8 mouse cellular contexts compared by ENCODE assay signal in the genomic region with DNA sequence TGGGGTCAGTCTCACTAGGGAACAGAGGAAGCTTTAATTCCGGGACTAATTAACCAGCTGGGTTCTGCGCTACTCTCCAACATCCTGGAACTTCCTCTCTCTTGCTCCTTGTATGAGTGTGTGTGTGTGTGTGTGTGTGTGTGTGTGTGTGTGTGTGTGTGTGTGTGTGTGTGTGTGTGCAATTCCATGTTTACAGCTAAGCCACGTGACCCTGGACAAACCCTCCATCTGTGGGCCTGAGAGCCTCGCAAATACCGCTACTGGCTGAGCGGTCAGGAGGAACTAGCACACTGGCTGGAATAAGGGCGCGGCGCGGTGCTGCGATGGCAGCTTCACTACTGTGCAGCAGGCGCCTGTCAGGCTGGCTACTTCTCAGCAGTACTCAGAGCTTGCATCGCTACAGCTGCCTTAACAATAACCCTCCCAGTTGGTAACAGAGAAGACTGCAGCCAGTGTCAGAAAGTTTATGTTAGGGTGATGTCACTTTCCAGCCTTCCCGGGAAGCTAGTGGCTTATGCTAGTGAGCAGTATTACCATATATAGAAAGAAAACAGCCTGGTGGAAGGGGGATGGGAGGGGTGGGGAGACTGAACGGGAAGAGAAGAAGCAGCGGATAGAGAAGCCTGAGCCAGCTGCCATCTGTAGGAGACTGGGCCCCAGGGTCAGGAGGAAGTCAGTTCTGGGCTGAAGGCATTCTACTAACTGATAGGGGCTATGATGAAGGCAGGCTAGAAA. TPM values are rescaled to one million over a fixed set of nuclear protein-coding genes. Genes with fewer than 3 reads are reported as not detected.
DNase-seq lines count a peak whose midpoint lies in the region; ATAC-seq lines count a peak whose summit lies in the region.

No protein-coding gene starts in this region.

- H3K4me1 ChIP-seq in limb, embryonic 10.5 days = peaks cover 23% of the 10 kb centered on the region
- peaks cover 10% of the 10 kb centered on the region; the same call in 1 of the 2 replicates for H3K4me1 ChIP-seq in midbrain, embryonic 11.5 days (ENCODE audit: control insufficient read depth, insufficient read depth, low read length)

- H3K9me3 ChIP-seq in limb, embryonic 10.5 days (replicated peaks) = no peaks in the 10 kb centered on the region
- H3K9me3 ChIP-seq in midbrain, embryonic 11.5 days (ENCODE audit: control insufficient read depth, low read length) = no peaks in the 10 kb centered on the region

- H3K9ac ChIP-seq in midbrain, embryonic 11.5 days (ENCODE audit: low read length) = peak overlapping the region; percentile 37; the same call in 1 of the 2 replicates

- no peaks in the 10 kb centered on the region for H3K27me3 ChIP-seq in limb, embryonic 10.5 days (ENCODE audit: low read depth, poor library complexity, severe bottlenecking)
- no peaks in the 10 kb centered on the region for H3K27me3 ChIP-seq in midbrain, embryonic 11.5 days (ENCODE audit: control insufficient read depth, insufficient read depth, low read length)

- peak overlapping the region; percentile 48 for H3K4me2 ChIP-seq in midbrain, embryonic 11.5 days

- peak; percentile 75 for DNase-seq in adrenal gland, postnatal 10 days
- DNase-seq in embryo, embryonic 11.5 days (ENCODE audit: low read depth, low spot score) = peak; percentile 68
- DNase-seq in heart, adult 11 months = peak; percentile 99
- DNase-seq in kidney, adult 11 months = peak; percentile 60
- peak; percentile 79 for DNase-seq in limb, embryonic 10.5 days (ENCODE audit: low spot score)
- DNase-seq in midbrain, embryonic 11.5 days (ENCODE audit: low spot score, missing footprints) = peak; percentile 94
- peak; percentile 71 for DNase-seq in skeletal muscle tissue, adult 2 months (ENCODE audit: low read depth, low spot score)

- H3K4me3 ChIP-seq in limb, embryonic 10.5 days = peak overlapping the region; percentile 49
- H3K4me3 ChIP-seq in midbrain, embryonic 11.5 days (ENCODE audit: low read depth, low read length) = peak overlapping the region; percentile 19; the same call in 1 of the 2 replicates

- H3K27ac ChIP-seq in limb, embryonic 10.5 days = peak overlapping the region; percentile 88
- H3K27ac ChIP-seq in midbrain, embryonic 11.5 days (ENCODE audit: low read depth, low read length) = peak overlapping the region; percentile 49

- 2% methylated on average over 16 of the region's 16 CpGs for WGBS in limb, embryonic 10.5 days
- 2% methylated on average over 16 of the region's 16 CpGs for WGBS in midbrain, embryonic 11.5 days

- H3K36me3 ChIP-seq in limb, embryonic 10.5 days = no peaks in the 10 kb centered on the region
- no peaks in the 10 kb centered on the region for H3K36me3 ChIP-seq in midbrain, embryonic 11.5 days (ENCODE audit: control insufficient read depth, insufficient read depth, low read length)

- ATAC-seq in midbrain, embryonic 11.5 days (ENCODE audit: low FRiP score) = peak; percentile 93
- no peak for ATAC-seq in erythroid progenitor cell, adult 5-6 weeks (replicated peaks; ENCODE audit: low FRiP score, poor library complexity, severe bottlenecking)

RNA-seq across cellular contexts. Expression of gene Itgb1, which starts 30.9 kb away (rescaled TPM):
- 100 to 1,000 TPM; 281 to 290 TPM for total RNA-seq in adrenal gland, postnatal 10 days (2021)
- polyA plus RNA-seq in limb, embryonic 10.5 days (2016; fragmentation: Nextera tagmentation; extraction: Ambion mirVana) = 126 and 154 TPM in 2 replicates
- 165 and 188 TPM in 2 replicates for polyA plus RNA-seq in midbrain, embryonic 11.5 days (2014; fragmentation: Nextera tagmentation; extraction: Ambion mirVana)
- total RNA-seq in erythroid progenitor cell, adult 5-6 weeks (2015; ENCODE audit: low replicate concordance) = 81.3 and 84.0 TPM in 2 replicates
- 111 and 145 TPM in 2 replicates for total RNA-seq in erythroid progenitor cell, adult 5-6 weeks (2017; ENCODE audit: low replicate concordance)
